Mouse (Mus musculus): ENCODE measurements at regions not wholly inside any gene's neighbourhood (a gene's known extent, or its start where the extent isn't known, plus 50 kb on each side); places are given as distances from the start of the nearest gene placed in this dataset.
A peak's percentile ranks its signal among the peaks of the same experiment; 100 is the strongest.

DNA sequence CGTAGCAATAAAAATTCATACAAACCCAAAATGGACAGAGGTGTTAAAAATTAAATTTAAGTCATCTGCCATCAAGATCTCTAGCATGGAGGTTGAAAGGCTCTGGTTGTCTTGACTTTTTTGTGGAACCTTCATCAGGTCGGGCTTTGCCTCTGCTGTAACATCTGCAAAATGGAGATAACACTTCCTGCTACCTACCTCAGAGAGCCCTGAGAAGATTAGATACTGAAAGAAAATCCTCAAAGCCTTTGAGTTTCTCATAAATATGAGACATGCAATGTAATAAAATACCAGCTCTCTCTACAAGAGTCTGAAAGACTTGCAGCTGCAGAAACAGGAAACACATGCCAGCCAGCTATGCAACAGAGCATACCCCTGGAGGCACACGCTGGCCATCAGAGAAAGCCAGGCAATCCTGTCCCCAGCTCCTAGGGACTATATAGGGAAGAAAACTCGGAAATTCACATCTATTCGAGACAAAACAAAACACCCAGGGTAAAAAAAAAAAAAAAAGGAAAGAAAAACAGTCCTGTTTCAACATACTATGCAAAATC is 299.1 kb downstream of the Gm11361 start:
- Histone ChIP-seq H3K9me3 (ENCODE audit: control insufficient read depth, low read length) (no peaks in the 10 kb centered on the region), H3K4me3 (ENCODE audit: low read depth, low read length) (no peak overlapping the region), H3K27me3 (ENCODE audit: control insufficient read depth, insufficient read depth, low read length) (no peaks in the 10 kb centered on the region), H3K9ac (ENCODE audit: low read length) (no peak overlapping the region), H3K27ac (replicated peaks) (no peak overlapping the region), H3K4me2 (replicated peaks; ENCODE audit: low read depth) (no peak overlapping the region), H3K4me1 (replicated peaks; ENCODE audit: control insufficient read depth, insufficient read depth) (no peaks in the 10 kb centered on the region), H3K36me3 (ENCODE audit: control insufficient read depth, insufficient read depth, low read length) (no peaks in the 10 kb centered on the region)
- WGBS = 69% methylated on average over 5 of the region's 5 CpGs
- TF ChIP-seq CTCF (IDR thresholded peaks at IDR 0.05; ENCODE audit: low read depth) (no peak), EP300 (optimal IDR thresholded peaks at IDR 0.05) (no peak)
- ATAC-seq (ENCODE audit: low FRiP score, low TSS enrichment) = no peak
- no peak for DNase-seq (ENCODE audit: low spot score)

DNA sequence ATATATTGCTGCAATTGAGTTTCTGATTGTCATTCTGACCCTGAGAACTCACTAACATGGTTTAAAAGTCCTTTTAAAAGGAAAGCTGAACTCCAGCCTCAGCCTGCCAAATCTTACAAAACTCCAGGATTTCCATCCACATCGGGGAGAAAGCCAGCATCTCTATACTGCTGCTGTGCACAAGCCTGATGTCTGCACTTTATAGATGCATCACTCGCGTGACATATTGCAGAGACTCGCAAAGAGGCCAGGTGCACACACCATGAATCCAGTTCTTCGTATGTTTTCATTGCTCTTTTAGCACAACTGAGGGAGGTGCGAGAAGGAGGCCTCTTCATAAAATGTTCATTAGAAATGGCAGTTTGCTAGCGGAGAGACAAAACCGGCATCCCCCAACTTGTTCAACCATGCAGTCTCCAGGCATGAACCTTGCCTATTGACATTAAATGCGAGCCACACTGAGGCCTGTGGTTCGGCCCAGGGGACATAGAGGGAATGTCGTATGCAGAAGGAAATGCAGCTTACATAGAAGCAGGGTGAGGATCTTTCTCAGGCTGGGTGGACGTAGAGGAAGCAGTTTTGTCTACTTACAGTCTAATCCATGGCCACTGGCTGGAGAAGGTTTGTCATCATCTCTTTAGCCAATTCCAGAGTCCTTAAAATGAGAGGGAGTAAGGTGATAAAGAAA is 297.0 kb downstream of the Gm11361 start:
- H3K36me3 ChIP-seq (ENCODE audit: control insufficient read depth, insufficient read depth, low read length) = no peaks in the 10 kb centered on the region
- DNase-seq (ENCODE audit: low spot score) = no peak
- H3K4me3 ChIP-seq (ENCODE audit: low read depth, low read length) = no peak overlapping the region
- H3K27ac ChIP-seq (replicated peaks) = no peak overlapping the region
- no peaks in the 10 kb centered on the region for H3K9me3 ChIP-seq (ENCODE audit: control insufficient read depth, low read length)
- H3K4me2 ChIP-seq (replicated peaks; ENCODE audit: low read depth) = no peak overlapping the region
- H3K4me1 ChIP-seq (replicated peaks; ENCODE audit: control insufficient read depth, insufficient read depth) = no peaks in the 10 kb centered on the region
- no peaks in the 10 kb centered on the region for H3K27me3 ChIP-seq (ENCODE audit: control insufficient read depth, insufficient read depth, low read length)
- ATAC-seq (ENCODE audit: low FRiP score, low TSS enrichment) = no peak
- no peak overlapping the region for H3K9ac ChIP-seq (ENCODE audit: low read length)
- TF ChIP-seq CTCF (IDR thresholded peaks at IDR 0.05; ENCODE audit: low read depth) (no peak), EP300 (optimal IDR thresholded peaks at IDR 0.05) (no peak)
- 78% methylated on average over 12 of the region's 12 CpGs for WGBS

DNA sequence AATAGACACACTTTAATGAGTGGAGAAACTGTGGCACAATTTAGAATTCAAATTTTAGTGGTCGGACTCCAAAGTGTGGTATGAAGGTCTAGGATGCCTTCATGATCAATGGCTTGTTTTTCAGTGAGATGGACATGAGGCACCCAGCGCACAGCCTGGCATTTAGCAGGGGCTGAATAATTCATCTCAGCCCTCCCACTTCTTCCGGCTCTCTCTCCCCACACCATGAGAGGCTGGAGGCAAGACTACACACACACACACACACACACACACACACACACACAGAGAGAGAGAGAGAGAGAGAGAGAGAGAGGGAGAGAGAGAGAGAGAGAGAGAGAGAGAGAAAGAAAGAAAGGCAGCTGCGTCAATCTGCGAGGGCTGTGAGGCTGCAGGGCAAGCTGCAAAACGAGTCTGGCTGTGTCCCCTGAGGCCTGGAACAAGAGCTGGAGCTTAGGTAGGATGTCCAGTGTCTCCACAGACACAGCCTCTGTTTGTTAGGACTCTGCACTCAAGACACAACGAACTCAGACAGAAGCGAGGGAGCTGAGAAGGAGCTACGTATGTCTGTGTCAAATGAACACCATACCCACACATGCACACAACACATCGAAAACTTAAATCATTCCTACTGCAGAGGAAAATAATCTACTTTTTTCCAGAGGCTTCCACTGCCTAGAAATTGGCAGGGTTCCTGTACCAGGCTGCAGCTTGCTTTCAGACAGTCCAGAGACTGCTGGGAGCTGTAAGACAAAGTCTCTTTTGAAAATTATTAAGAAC is 295.8 kb downstream of the Gm11361 start:
- H3K4me1 ChIP-seq (replicated peaks; ENCODE audit: control insufficient read depth, insufficient read depth) = no peaks in the 10 kb centered on the region
- H3K36me3 ChIP-seq (ENCODE audit: control insufficient read depth, insufficient read depth, low read length) = no peaks in the 10 kb centered on the region
- H3K4me3 ChIP-seq (ENCODE audit: low read depth, low read length) = no peak overlapping the region
- ATAC-seq (ENCODE audit: low FRiP score, low TSS enrichment) (no peak), DNase-seq (ENCODE audit: low spot score) (no peak)
- 41% methylated on average over 10 of the region's 10 CpGs for WGBS
- no peaks in the 10 kb centered on the region for H3K27me3 ChIP-seq (ENCODE audit: control insufficient read depth, insufficient read depth, low read length)
- H3K9me3 ChIP-seq (ENCODE audit: control insufficient read depth, low read length) = no peaks in the 10 kb centered on the region
- H3K27ac ChIP-seq (replicated peaks) = peak overlapping the region; percentile 45; the same call in 1 of the 2 replicates
- no peak overlapping the region for H3K9ac ChIP-seq (ENCODE audit: low read length)
- no peak for TF ChIP-seq CTCF (IDR thresholded peaks at IDR 0.05; ENCODE audit: low read depth)
- no peak for TF ChIP-seq EP300 (optimal IDR thresholded peaks at IDR 0.05)
- no peak overlapping the region for H3K4me2 ChIP-seq (replicated peaks; ENCODE audit: low read depth)

DNA sequence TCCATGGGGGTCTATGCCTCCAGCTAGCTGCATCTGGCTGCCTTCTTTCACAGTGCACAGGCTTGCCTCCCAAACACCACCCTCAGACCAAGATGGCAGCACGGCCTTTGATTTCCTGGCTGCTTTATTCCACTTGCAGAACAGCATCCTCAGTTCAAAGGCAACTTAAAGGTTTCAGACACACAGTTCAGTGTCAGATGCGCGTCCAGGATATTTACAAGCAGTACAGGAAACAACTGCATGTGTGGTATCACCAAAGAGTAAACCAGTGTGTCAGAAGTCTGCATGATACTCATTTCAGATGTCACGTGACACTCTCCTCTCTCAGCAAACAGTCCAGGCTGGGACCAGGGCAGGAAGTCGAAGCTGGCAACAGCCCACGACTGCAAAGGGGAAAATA is 294.2 kb downstream of the Gm11361 start:
- peak overlapping the region; percentile 3; the same call in 1 of the 2 replicates for H3K27ac ChIP-seq (replicated peaks)
- WGBS = 76% methylated on average over 6 of the region's 6 CpGs
- no peak for DNase-seq (ENCODE audit: low spot score)

DNA sequence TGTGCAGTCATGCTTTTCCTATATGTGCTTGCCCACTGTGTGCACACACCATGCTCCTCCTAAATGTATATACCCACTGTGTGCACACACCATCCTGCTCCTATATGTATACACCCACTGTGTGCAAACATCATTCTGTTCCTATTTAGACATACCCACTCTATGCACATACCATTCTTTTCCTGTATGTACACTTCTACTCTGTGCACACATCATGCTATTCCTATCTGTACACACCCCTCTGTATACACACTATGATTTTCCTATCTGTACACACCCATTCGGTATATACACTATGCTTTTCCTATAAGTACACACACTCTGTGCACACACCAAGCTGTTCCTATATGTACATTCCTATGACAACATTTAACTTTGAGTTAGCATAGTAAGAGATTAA is 288.5 kb downstream of the Gm11361 start:
- ATAC-seq (ENCODE audit: low FRiP score, low TSS enrichment) (peak; percentile 95), DNase-seq (ENCODE audit: low spot score) (no peak)
- Histone ChIP-seq H3K4me1 (replicated peaks; ENCODE audit: control insufficient read depth, insufficient read depth) (no peaks in the 10 kb centered on the region), H3K36me3 (ENCODE audit: control insufficient read depth, insufficient read depth, low read length) (no peaks in the 10 kb centered on the region), H3K9me3 (ENCODE audit: control insufficient read depth, low read length) (no peaks in the 10 kb centered on the region), H3K27me3 (ENCODE audit: control insufficient read depth, insufficient read depth, low read length) (no peaks in the 10 kb centered on the region), H3K4me3 (ENCODE audit: low read depth, low read length) (no peak overlapping the region), H3K4me2 (replicated peaks; ENCODE audit: low read depth) (no peak overlapping the region), H3K27ac (replicated peaks) (no peak overlapping the region), H3K9ac (ENCODE audit: low read length) (no peak overlapping the region)
- TF ChIP-seq CTCF (IDR thresholded peaks at IDR 0.05; ENCODE audit: low read depth) = no peak
- WGBS = 63% methylated on average over 1 of the region's 1 CpGs

More for the DNA sequence above, 294.2 kb downstream of the Gm11361 start:
- Histone ChIP-seq H3K4me1 (replicated peaks; ENCODE audit: control insufficient read depth, insufficient read depth) (no peaks in the 10 kb centered on the region), H3K9me3 (ENCODE audit: control insufficient read depth, low read length) (no peaks in the 10 kb centered on the region), H3K27me3 (ENCODE audit: control insufficient read depth, insufficient read depth, low read length) (no peaks in the 10 kb centered on the region), H3K4me3 (ENCODE audit: low read depth, low read length) (no peak overlapping the region), H3K4me2 (replicated peaks; ENCODE audit: low read depth) (no peak overlapping the region), H3K9ac (ENCODE audit: low read length) (no peak overlapping the region), H3K36me3 (ENCODE audit: control insufficient read depth, insufficient read depth, low read length) (no peaks in the 10 kb centered on the region)
- no peak for ATAC-seq (ENCODE audit: low FRiP score, low TSS enrichment)
- no peak for TF ChIP-seq CTCF (IDR thresholded peaks at IDR 0.05; ENCODE audit: low read depth)
- TF ChIP-seq EP300 (optimal IDR thresholded peaks at IDR 0.05) = no peak

DNA sequence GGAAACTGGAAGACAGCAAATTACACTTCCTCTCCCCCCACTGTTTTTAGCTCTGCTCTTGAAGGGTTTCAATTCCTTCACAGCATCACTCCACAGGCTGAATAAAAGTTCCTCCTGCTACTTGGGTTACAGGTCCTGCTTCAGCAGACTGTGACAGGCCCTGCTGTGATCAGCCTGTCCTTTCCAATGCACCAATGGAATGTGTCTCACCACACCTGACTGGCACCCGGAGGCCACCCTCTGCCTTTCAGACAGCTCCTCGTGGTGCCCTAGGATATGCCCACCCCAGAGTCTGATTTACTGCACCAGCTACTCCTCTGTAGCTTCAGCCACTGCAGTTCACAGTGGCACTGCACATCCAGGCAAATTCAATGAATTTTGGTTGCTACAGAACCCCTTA is 288.0 kb downstream of the Gm11361 start:
- Histone ChIP-seq H3K4me3 (ENCODE audit: low read depth, low read length) (no peak overlapping the region), H3K9ac (ENCODE audit: low read length) (no peak overlapping the region), H3K4me1 (replicated peaks; ENCODE audit: control insufficient read depth, insufficient read depth) (no peaks in the 10 kb centered on the region), H3K4me2 (replicated peaks; ENCODE audit: low read depth) (no peak overlapping the region), H3K36me3 (ENCODE audit: control insufficient read depth, insufficient read depth, low read length) (no peaks in the 10 kb centered on the region), H3K27ac (replicated peaks) (no peak overlapping the region), H3K27me3 (ENCODE audit: control insufficient read depth, insufficient read depth, low read length) (no peaks in the 10 kb centered on the region), H3K9me3 (ENCODE audit: control insufficient read depth, low read length) (no peaks in the 10 kb centered on the region)
- WGBS = 51% methylated on average over 2 of the region's 2 CpGs
- DNase-seq (ENCODE audit: low spot score) (no peak), ATAC-seq (ENCODE audit: low FRiP score, low TSS enrichment) (peak; percentile 3; the same call in 1 of the 2 replicates)
- TF ChIP-seq CTCF (IDR thresholded peaks at IDR 0.05; ENCODE audit: low read depth) (no peak), EP300 (optimal IDR thresholded peaks at IDR 0.05) (no peak)
